Mouse (Mus musculus) gastrocnemius, postnatal 14 days (tissue): ENCODE data around the gene Aftph. TPM values are rescaled to one million over a fixed set of nuclear protein-coding genes. Genes with fewer than 3 reads are reported as not detected.
"Not testable (repeated sequence)": the region's sequence is repeated elsewhere in the genome, so short reads cannot be mapped to it uniquely, and the experiment has no call there.

Experiments
- DNase-seq: peaks from one replicate; pipeline ENCODE4 v3.0.0; 2021; ENCODE audit warnings: mixed read lengths
- intact Hi-C: fragments of 180-260 bp; cut with DNase I; formaldehyde crosslinking; loops from one replicate; pipeline ENCODE4 v1.15.1; 2025; ENCODE audit warnings: low total_unique reads
- long read RNA-seq, 2 experiments: library from polyadenylated mRNA; stranded (forward); transcript quantifications; one replicate each; pipeline ENCODE4 v2.0.0; 2021
- total RNA-seq, 2 experiments: library from RNA; stranded (reverse); gene quantifications; 2 replicates each; pipeline ENCODE4 v1.2.3; 2021

The Aftph gene
- 10 to 100 TPM; 14.2 to 15.7 TPM for total RNA-seq
- long read RNA-seq, experiment 1, transcript Aftph-201 (9 exons, 3,998 nt): major isoform, 8 of 9 reads
- long read RNA-seq, experiment 1, partial matches to known transcripts: 0 of 9 reads
- long read RNA-seq, experiment 1, other reads (novel, unspliced or antisense): 1 of 9 reads
- long read RNA-seq, experiment 2, transcript Aftph-201 (9 exons, 3,998 nt): major isoform, 6 of 10 reads
- long read RNA-seq, experiment 2, partial matches to known transcripts: 3 of 10 reads
- long read RNA-seq, experiment 2, other reads (novel, unspliced or antisense): 1 of 10 reads

GRCm38 (mm10) chr11:20741201-20742100, at the start of gene Aftph:
Gene Aftph (minus strand): TSS chr11:20741589.
- intact Hi-C loops: no loop called here
- peak; percentile 99 for DNase-seq

DNA sequence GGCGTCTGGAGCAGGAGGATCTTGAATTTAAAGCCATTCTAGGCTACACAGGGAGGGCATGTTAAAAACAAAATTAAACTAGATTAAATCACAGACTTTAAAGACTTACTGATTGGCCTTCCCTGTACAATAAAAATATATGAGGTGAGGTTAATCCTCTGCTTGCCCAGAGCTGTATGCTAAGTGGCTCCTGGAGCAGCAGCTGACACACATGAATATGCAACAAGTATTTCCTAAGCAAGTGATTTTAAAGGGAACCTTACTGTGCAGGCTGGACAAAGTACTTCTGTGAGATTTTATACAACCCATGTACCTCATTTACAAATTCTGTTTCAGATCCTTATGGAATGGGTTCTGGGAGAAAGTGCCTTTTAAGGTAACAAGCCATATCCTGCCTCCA, 47.6 kb upstream of the Aftph start:
- intact Hi-C loops: no loop called here
- no peak for DNase-seq

GRCm38 (mm10) chr11:20788070-20788469, 46.7 kb upstream of the Aftph start:
- no peak for DNase-seq
- intact Hi-C loops: no loop called here

DNA sequence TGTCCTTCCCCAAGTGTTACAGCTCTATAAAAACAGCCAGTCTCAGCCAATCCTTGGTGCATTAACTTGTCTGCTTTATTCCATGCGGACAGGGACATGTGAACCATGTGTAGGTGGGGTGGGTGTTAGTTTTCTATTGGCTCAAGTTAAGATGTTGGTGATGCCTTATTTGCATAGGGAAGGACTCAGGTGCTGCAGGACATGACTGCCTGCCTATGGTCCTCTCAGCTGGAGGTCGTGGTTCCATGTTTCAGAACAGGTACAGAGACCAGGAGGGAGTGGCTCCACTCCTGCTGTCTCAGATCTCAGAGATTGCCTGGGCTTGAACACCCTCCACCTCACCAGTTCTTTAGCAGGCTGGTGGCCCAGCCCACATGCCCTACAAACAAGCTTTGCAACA, 44.8 kb upstream of the Aftph start:
- no peak for DNase-seq
- intact Hi-C loops: no loop called here

DNA sequence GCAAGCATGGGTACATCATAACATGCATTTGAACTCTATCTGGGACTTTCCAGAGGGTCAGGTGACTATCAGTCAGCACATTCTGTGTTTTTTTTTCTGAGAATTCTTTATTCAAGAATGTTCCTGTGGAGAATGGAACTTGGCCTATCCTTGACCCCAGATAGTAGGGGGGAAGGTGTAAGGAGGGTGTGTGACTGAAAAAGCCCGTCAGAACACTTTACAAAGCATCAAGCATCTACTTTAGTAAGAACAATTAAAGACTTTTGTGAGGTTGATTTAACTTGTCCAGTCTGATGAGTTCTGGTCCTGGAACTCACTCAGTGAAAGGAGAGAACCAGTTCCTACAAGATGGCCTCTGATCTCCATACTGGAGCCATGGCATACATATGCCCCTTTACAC, 43.8 kb upstream of the Aftph start:
- DNase-seq: no peak
- intact Hi-C loops: no loop called here

DNA sequence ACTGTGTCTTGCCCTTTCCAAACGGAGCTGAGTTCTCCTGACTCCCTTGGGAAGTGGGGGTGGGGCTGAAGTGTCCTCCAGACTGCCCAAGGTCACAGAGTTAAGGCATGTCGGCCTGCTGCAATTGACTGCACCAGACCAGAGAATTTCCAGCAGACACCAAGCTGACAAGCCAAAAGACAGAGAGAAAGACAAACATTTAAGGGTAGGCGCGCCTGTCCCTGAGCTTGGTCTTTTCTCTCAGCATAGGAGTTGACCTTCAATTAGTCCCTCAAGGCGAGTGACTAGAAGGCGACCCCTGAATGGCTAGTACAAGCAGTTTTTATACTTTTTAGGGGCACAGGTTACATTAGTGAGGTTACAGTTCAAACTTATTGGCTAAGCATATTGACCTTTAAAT, 43.4 kb upstream of the Aftph start:
- no peak for DNase-seq

GRCm38 (mm10) chr11:20783467-20783866, 42.1 kb upstream of the Aftph start:
- intact Hi-C loops: no loop called here
- DNase-seq: no peak

More for the DNA sequence above, 43.4 kb upstream of the Aftph start:
- intact Hi-C loops: no loop called here

GRCm38 (mm10) chr11:20782620-20783019, 41.2 kb upstream of the Aftph start:
- DNase-seq: no peak
- intact Hi-C loops: no loop called here

DNA sequence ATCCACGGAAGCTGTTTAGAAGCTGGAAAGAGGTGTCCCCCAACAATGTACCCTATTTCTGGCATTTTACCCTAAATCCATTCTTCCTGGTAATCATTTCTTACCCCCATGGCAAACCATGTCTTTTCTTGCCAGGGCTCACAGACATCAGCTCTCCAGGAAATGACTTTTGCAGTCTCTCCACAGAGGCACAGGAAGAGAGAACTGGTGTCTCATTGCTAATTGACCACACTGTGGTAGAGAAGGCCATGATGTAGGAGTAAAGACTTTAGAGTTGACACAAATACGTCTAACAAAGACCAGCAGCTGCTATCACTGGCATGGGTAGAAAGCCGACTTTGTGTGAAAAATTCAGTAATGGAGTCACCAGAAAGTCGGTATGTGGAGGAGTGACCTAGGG, 38.9 kb upstream of the Aftph start:
- no peak for DNase-seq
- intact Hi-C loops: no loop called here

- intact Hi-C loops: no loop called here
- DNase-seq: no peak
Measured at GRCm38 (mm10) chr11:20778861-20779563, 37.6 kb upstream of the Aftph start.

DNA sequence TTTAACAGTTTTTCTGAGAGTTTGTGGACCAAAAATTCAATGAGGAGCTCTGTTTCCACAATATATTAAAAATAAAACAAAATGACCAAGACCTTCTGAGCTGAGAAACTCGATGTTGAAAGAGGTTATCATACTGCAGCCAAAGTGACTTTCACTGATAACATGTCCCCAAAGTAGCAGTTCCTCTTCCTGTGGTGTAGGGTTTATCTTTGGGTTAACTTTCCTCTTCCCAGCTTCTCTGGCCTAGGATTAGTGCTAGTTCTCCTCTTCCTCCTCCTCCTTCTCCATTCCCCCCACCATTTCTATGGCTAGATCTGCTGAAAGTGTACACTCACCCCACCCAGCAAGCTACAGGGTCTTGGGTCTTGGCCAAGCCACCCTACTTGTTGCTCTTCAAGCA, 36.9 kb upstream of the Aftph start:
- DNase-seq: no peak
- intact Hi-C loops: no loop called here

DNA sequence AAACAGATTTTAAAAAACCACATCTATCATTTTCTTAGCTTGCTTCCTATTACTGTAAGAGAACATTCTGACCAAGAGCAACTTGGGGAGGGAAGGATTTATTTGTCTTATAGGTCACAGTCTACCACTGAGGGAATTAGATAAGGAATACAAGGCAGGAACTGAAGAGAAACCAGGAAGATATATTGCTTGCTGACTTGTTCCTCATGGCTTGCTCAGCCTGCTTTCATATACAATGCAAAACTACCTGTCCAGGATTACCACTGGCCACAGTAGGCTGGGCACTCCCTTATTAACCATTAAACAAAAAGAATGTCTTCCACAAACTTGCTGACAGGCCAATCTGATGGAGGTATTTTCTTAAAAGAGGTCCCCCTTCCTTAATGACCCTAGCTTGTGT, 35.3 kb upstream of the Aftph start:
- no peak for DNase-seq
- intact Hi-C loops: no loop called here

DNA sequence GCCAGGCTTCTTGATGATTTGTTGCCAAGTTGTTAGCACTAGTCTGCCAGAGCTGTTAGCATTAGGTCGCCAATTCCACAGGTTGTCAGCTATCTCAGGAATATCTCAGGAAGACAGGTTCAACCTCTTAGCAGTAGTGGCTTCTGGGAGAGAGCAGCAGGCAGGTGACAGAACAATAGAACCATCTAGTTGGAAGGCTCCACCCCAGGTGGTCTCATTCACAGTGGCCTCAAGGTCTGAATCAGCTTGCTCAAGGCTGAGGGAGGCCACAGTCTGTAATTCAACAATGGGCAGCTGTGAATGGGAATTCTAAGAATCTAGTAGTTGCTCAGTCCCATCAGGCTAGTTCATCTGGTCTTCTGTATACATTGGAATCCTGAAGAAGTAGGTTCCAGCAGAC, 31.3 kb upstream of the Aftph start:
- intact Hi-C loops: no loop called here
- no peak for DNase-seq

GRCm38 (mm10) chr11:20771827-20772226, 30.4 kb upstream of the Aftph start:
- intact Hi-C loops, DNase-seq: not testable (repeated sequence)

DNA sequence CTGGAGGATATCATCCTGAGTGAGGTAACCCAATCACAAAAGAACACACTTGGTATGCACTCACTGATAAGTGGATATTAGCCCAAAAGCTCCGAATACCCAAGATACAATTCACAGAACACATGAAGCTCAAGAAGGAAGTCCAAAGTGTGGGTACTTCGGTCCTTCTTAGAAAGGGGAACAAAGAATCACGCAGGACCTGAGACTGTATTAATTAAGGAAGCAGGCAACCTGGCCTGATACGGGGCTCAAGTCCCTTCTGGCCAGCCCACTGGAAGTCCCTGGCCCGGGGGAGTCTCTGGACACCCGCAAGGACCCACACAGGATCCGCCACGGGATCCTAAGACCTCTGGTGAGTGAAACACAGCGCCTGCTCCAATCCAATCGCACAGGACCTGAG, 20.6 kb upstream of the Aftph start:
- intact Hi-C loops, DNase-seq: not testable (repeated sequence)

DNA sequence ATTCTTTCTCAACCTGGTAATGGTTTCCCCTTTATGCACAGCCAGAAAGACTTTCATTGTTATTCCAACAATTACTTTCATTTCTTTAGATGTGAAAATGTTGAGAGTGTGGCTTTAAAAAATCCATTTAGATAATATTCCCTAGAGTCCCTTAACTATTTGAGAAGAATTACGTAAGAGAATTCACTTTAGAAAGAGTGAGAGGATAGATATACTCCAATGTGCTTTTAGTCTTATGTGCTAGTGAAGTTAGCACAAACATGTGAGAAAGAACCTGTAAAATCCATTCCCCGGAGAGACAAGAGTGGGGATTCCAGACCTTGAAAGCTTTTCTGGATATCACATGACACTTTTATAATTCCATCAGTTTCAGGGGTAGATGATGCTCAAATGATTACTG, 9.2 kb upstream of the Aftph start:
- intact Hi-C loops: no loop called here
- DNase-seq: no peak

DNA sequence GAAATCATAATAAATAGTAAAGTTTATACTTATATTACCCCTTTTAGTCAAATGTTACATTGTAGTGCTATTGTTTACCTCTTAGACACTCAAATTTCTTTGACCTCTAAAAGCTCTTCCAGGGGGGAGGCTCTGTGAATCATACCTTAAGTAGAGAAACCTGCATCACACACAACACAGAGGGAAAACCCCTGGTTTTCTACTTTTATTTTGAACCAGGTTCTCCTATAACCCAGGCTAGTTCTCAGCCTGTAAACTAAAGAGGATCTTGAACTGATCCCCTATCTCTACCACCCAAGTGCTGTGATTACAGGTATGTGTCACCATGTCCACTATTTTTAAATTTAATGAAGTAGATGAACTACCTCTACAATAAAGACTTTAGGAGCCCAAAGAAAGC, 2.0 kb upstream of the Aftph start:
- intact Hi-C loops: no loop called here
- no peak for DNase-seq

- intact Hi-C loops: no loop called here
- peak; percentile 10 for DNase-seq
Measured at GRCm38 (mm10) chr11:20742361-20742897, 1.0 kb upstream of the Aftph start.

GRCm38 (mm10) chr11:20740481-20741200, 748 bp downstream of the Aftph start:
- intact Hi-C loops: no loop called here
- peak; percentile 49 for DNase-seq
